Mouse (Mus musculus): Measurements from ENCODE around the gene Atad3a. TPM values are rescaled to one million over a fixed set of nuclear protein-coding genes. Genes with fewer than 3 reads are reported as not detected.

Gene Atad3a
- total and polyA plus RNA-seq, 3 experiments: 220 to 232 TPM; not detected in 1

GRCm38 (mm10) chr4:155769880-155770512 is 9.1 kb upstream of the Atad3a start (continued):
- peak; percentile 60 for TF ChIP-seq SMC3 (IDR thresholded peaks at IDR 0.05; ENCODE audit: low read depth, low read length)
- peak; percentile 71 for TF ChIP-seq HCFC1 (IDR thresholded peaks at IDR 0.05; ENCODE audit: low read depth, low read length)
- TF ChIP-seq MAZ (IDR thresholded peaks at IDR 0.05; ENCODE audit: low read depth, low read length): no peak; the same call in 1 of the 2 replicates

- DNase-seq (ENCODE audit: low read depth, low spot score): no peak
- Histone ChIP-seq H3K27me3 (ENCODE audit: control insufficient read depth in 1 of 2, insufficient read depth in 2 of 2, low read length in 2 of 2) (no peaks in the 10 kb centered on the region), H3K4me3 (ENCODE audit: control insufficient read depth in 1 of 2, insufficient read depth in 1 of 2, low read depth in 2 of 2, low read length in 2 of 2) (peak overlapping the region; percentile 73 to 84), H3K79me2 (ENCODE audit: control insufficient read depth, insufficient read depth, low read length, poor library complexity) (peaks cover 3% of the 10 kb centered on the region; the same call in 1 of the 2 replicates), H3K4me1 (ENCODE audit: control insufficient read depth in 1 of 2, insufficient read depth in 2 of 2, low read length in 2 of 2) (peaks cover 0 to 14% of the 10 kb centered on the region in 2 experiments; a peak in 2 of 4 replicates), H3K36me3 (ENCODE audit: control insufficient read depth in 1 of 2, insufficient read depth in 2 of 2, low read length in 2 of 2) (peaks cover 0 to 2% of the 10 kb centered on the region in 2 experiments; a peak in 1 of 4 replicates), H3K9me3 (replicated peaks; ENCODE audit: insufficient read depth, low read length) (no peaks in the 10 kb centered on the region), H3K9ac (ENCODE audit: control insufficient read depth, low read depth, low read length, poor library complexity, severe bottlenecking) (peak overlapping the region; percentile 97), H3K27ac (ENCODE audit: control insufficient read depth, low read depth, low read length) (no peak overlapping the region)
- 0 out of 2 replicates have a peak, but pooled peaks have one; percentile 14 for TF ChIP-seq ZMIZ1 (IDR thresholded peaks at IDR 0.05; ENCODE audit: low read depth, low read length)
- TF ChIP-seq KAT2A (conservative IDR thresholded peaks at IDR 0.05; ENCODE audit: low read depth, low read length): no peak
- no peak for TF ChIP-seq POLR2AphosphoS2 (IDR thresholded peaks at IDR 0.05; ENCODE audit: low read length)
- TF ChIP-seq RAD21 (IDR thresholded peaks at IDR 0.05; ENCODE audit: low read depth, low read length): no peak
- no peak for TF ChIP-seq TBP (IDR thresholded peaks at IDR 0.05; ENCODE audit: low read depth, low read length)
Observed at GRCm38 (mm10) chr4:155769496-155769879, 8.6 kb upstream of the Atad3a start.

DNA sequence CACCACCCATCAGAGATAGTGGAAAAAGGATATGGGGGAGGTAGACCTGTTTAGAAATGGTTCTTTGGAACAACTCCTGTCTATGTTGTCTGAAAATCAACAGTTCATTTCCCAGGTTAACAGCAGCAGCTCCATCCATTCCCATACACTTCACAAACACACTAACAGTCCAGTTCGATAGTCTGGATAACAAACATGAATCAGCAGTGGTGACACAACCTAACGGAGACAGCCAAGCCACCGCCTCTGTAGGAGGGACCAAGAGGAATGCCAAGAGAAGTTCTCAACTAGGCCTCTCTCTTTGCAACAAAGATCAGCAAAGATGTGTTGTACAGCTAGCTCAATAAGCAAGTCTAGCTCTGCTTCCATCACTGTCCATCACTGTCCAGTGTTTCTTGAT is 1.5 kb upstream of the Atad3a start:
- peaks cover 4 to 16% of the 10 kb centered on the region in 2 experiments for H3K4me1 ChIP-seq (ENCODE audit: control insufficient read depth in 1 of 2, insufficient read depth in 2 of 2, low read length in 2 of 2)
- H3K9me3 ChIP-seq (replicated peaks; ENCODE audit: insufficient read depth, low read length): no peaks in the 10 kb centered on the region
- H3K79me2 ChIP-seq (ENCODE audit: control insufficient read depth, insufficient read depth, low read length, poor library complexity): peaks cover 39% of the 10 kb centered on the region
- H3K4me3 ChIP-seq (ENCODE audit: control insufficient read depth in 1 of 2, insufficient read depth in 1 of 2, low read depth in 2 of 2, low read length in 2 of 2): peak overlapping the region in 1 of 2 experiments; percentile 72; a peak in 2 of 4 replicates
- peak; percentile 73 for DNase-seq (ENCODE audit: low read depth, low spot score)
- peak overlapping the region; percentile 21; the same call in 1 of the 2 replicates for H3K9ac ChIP-seq (ENCODE audit: control insufficient read depth, low read depth, low read length, poor library complexity, severe bottlenecking)
- H3K27ac ChIP-seq (ENCODE audit: control insufficient read depth, low read depth, low read length): no peak overlapping the region
- peaks cover 0 to 18% of the 10 kb centered on the region in 2 experiments; a peak in 2 of 4 replicates for H3K36me3 ChIP-seq (ENCODE audit: control insufficient read depth in 1 of 2, insufficient read depth in 2 of 2, low read length in 2 of 2)
- H3K27me3 ChIP-seq (ENCODE audit: control insufficient read depth in 1 of 2, insufficient read depth in 2 of 2, low read length in 2 of 2): no peaks in the 10 kb centered on the region
- no peak for TF ChIP-seq UBTF (IDR thresholded peaks at IDR 0.05; ENCODE audit: borderline replicate concordance, insufficient read depth, low read depth, low read length)
- no peak for TF ChIP-seq RCOR1 (IDR thresholded peaks at IDR 0.05; ENCODE audit: low read depth, low read length)
- TF ChIP-seq MAX (IDR thresholded peaks at IDR 0.05; ENCODE audit: low read length): peak; percentile 46; the same call in 1 of the 2 replicates
- TF ChIP-seq BHLHE40 (IDR thresholded peaks at IDR 0.05; ENCODE audit: borderline replicate concordance, low read depth, low read length): no peak
- no peak for TF ChIP-seq POLR2AphosphoS5 (IDR thresholded peaks at IDR 0.05; ENCODE audit: borderline replicate concordance, low read depth, low read length)
- TF ChIP-seq MYB (IDR thresholded peaks at IDR 0.05; ENCODE audit: low read depth, low read length): no peak
- no peak for TF ChIP-seq USF1 (IDR thresholded peaks at IDR 0.05; ENCODE audit: low read depth, low read length)
- no peak for TF ChIP-seq USF2 (IDR thresholded peaks at IDR 0.05; ENCODE audit: borderline replicate concordance in 1 of 2, insufficient read depth in 1 of 2, low read depth in 1 of 2, low read length in 2 of 2)
- no peak for TF ChIP-seq GABPA (IDR thresholded peaks at IDR 0.05; ENCODE audit: low read depth, low read length)
- no peak for TF ChIP-seq JUND (IDR thresholded peaks at IDR 0.05; ENCODE audit: low read depth, low read length)
- TF ChIP-seq MYC (IDR thresholded peaks at IDR 0.05; ENCODE audit: low read depth, low read length): no peak; the same call in 1 of the 2 replicates
- peak; percentile 17 to 41; a peak in 2 of 4 replicates for TF ChIP-seq EP300 (IDR thresholded peaks at IDR 0.05; ENCODE audit: low read depth in 1 of 2, low read length in 2 of 2)
- 0 out of 2 replicates have a peak, but pooled peaks have one; percentile 30 for TF ChIP-seq E2F4 (IDR thresholded peaks at IDR 0.05; ENCODE audit: borderline replicate concordance, low read depth, low read length)
- no peak for TF ChIP-seq MAZ (IDR thresholded peaks at IDR 0.05; ENCODE audit: low read depth, low read length)
- TF ChIP-seq MAFK (IDR thresholded peaks at IDR 0.05; ENCODE audit: borderline replicate concordance, low read depth, low read length): 0 out of 2 replicates have a peak, but pooled peaks have one; percentile 22
- no peak for TF ChIP-seq NRF1 (IDR thresholded peaks at IDR 0.05; ENCODE audit: insufficient read depth, low read depth, low read length, poor library complexity, severe bottlenecking)
- no peak for TF ChIP-seq ELF1 (IDR thresholded peaks at IDR 0.05; ENCODE audit: low read depth, low read length)
- TF ChIP-seq TCF12 (IDR thresholded peaks at IDR 0.05; ENCODE audit: low read depth, low read length): no peak
- no peak for TF ChIP-seq ZMIZ1 (IDR thresholded peaks at IDR 0.05; ENCODE audit: low read depth, low read length)
- no peak; the same call in 1 of the 2 replicates for TF ChIP-seq ZNF384 (IDR thresholded peaks at IDR 0.05; ENCODE audit: low read depth, low read length)
- no peak for TF ChIP-seq CHD1 (IDR thresholded peaks at IDR 0.05; ENCODE audit: low read depth, low read length)

Measured in MEL (cell line).